Mouse (Mus musculus) embryonic facial prominence, embryonic 12.5 days (tissue): ENCODE data around the gene Ang2. TPM values are rescaled to one million over a fixed set of nuclear protein-coding genes. Genes with fewer than 3 reads are reported as not detected.

Source experiments
- ATAC-seq: fragments of 200-750 bp; cut with Nextera tagmentation; 2 replicates; pipeline ENCODE4 v1.8.0; 2017; ENCODE audit not compliant: insufficient number of reproducible peaks, insufficient read depth, low FRiP score, low TSS enrichment
- H3K27ac ChIP-seq: fragments of 300-500 bp; sonication (generic); 2 replicates; pipeline ENCODE4 v1.5.1; 2016; ENCODE audit warnings: mild to moderate bottlenecking
- H3K27me3 ChIP-seq: fragments of 300-500 bp; sonication (generic); 2 replicates; pipeline ENCODE4 v1.6.1; 2016; ENCODE audit warnings: mild to moderate bottlenecking, moderate library complexity
- H3K36me3 ChIP-seq: fragments of 300-500 bp; sonication (generic); 2 replicates; pipeline ENCODE4 v1.6.1; 2016; ENCODE audit warnings: mild to moderate bottlenecking
- H3K4me1 ChIP-seq: fragments of 300-500 bp; sonication (generic); 2 replicates; pipeline ENCODE4 v1.6.1; 2016
- H3K4me2 ChIP-seq: fragments of 300-500 bp; sonication (generic); replicated peaks from 2 replicates; pipeline ENCODE4 v1.6.1; 2016; ENCODE audit warnings: mild to moderate bottlenecking, moderate library complexity
- H3K4me3 ChIP-seq: fragments of 300-500 bp; sonication (generic); 2 replicates; pipeline ENCODE4 v1.5.1; 2016; ENCODE audit warnings: mild to moderate bottlenecking
- H3K9ac ChIP-seq: fragments of 300-500 bp; sonication (generic); 2 replicates; pipeline ENCODE4 v1.6.1; 2016; ENCODE audit warnings: mild to moderate bottlenecking, moderate library complexity
- H3K9me3 ChIP-seq: fragments of 300-500 bp; sonication (generic); 2 replicates; pipeline ENCODE4 v1.6.1; 2016; ENCODE audit warnings: mild to moderate bottlenecking, moderate library complexity
- WGBS: fragments of 180-500 bp; shearing (Covaris S2); methylation state at CpG from one replicate; pipeline ENCODE4 v1.1.7; 2016; 5-methylcytosine and 5-hydroxymethylcytosine counted together
- polyA plus RNA-seq: library from polyadenylated mRNA; unstranded; fragments of >200 nt; fragmentation: Nextera tagmentation; extraction: Ambion mirVana; gene quantifications from 2 replicates; pipeline ENCODE4 v1.2.1, GENCODE M21; 2016

The Ang2 gene
- polyA plus RNA-seq, 1 experiment from 2014 or later = not detected

GRCm38 (mm10) chr14:51148006-51148405 is 50.9 kb downstream of the Ang2 start:
- Histone ChIP-seq H3K9ac (no peak overlapping the region), H3K4me1 (no peaks in the 10 kb centered on the region), H3K27me3 (no peaks in the 10 kb centered on the region), H3K4me3 (no peak overlapping the region), H3K9me3 (no peaks in the 10 kb centered on the region), H3K36me3 (no peaks in the 10 kb centered on the region), H3K27ac (no peak overlapping the region), H3K4me2 (no peak overlapping the region)
- no peak for ATAC-seq
- 78% methylated on average over 3 of the region's 3 CpGs for WGBS

- no peaks in the 10 kb centered on the region for H3K27me3 ChIP-seq
- H3K4me3 ChIP-seq = no peak within 1 kb of the TSS
- no peak within 1 kb of the TSS for H3K4me2 ChIP-seq
- no peak for ATAC-seq
- no peaks in the 10 kb centered on the region for H3K36me3 ChIP-seq
- H3K9me3 ChIP-seq = no peaks in the 10 kb centered on the region
- no peaks in the 10 kb centered on the region for H3K4me1 ChIP-seq
- WGBS = 50% methylated on average over 2 of the region's 2 CpGs
- H3K27ac ChIP-seq = no peak within 1 kb of the TSS
- no peak within 1 kb of the TSS for H3K9ac ChIP-seq
Measured at GRCm38 (mm10) chr14:51146685-51147084, 52.3 kb downstream of the Ang2 start, which contains the start of gene Rnase1. Gene Rnase1, minus strand, starts transcription at chr14:51146785.

GRCm38 (mm10) chr14:51145521-51145920 is 53.4 kb downstream of the Ang2 start:
- no peak for ATAC-seq
- H3K27ac ChIP-seq = no peak overlapping the region
- H3K4me3 ChIP-seq = no peak overlapping the region
- no peaks in the 10 kb centered on the region for H3K4me1 ChIP-seq
- H3K9ac ChIP-seq = no peak overlapping the region
- WGBS = 88% methylated on average over 6 of the region's 6 CpGs
- H3K27me3 ChIP-seq = no peaks in the 10 kb centered on the region
- no peak overlapping the region for H3K4me2 ChIP-seq
- no peaks in the 10 kb centered on the region for H3K9me3 ChIP-seq
- H3K36me3 ChIP-seq = no peaks in the 10 kb centered on the region

Other genes with a start within 250 kb of the Ang2 start
- gene Pnp2, start 243.2 kb downstream of the Ang2 start, polyA plus RNA-seq = 0.29 TPM in 1 of 2 replicates, not detected in the other
- not detected in 2 replicates for gene Rnase10, start 191.4 kb downstream of the Ang2 start, polyA plus RNA-seq
- not detected in 2 replicates for gene Rnase9, start 157.3 kb downstream of the Ang2 start, polyA plus RNA-seq
- gene Rnase11, start 149.0 kb downstream of the Ang2 start, polyA plus RNA-seq = not detected in 2 replicates
- gene Rnase12, start 141.5 kb downstream of the Ang2 start, polyA plus RNA-seq = not detected in 2 replicates
- not detected in 2 replicates for gene Olfr750, start 124.7 kb downstream of the Ang2 start, polyA plus RNA-seq
- gene Rnase4, start 108.1 kb downstream of the Ang2 start, polyA plus RNA-seq = 17.8 and 18.9 TPM in 2 replicates
- 4.1 and 4.5 TPM in 2 replicates for gene Ang, start 108.0 kb downstream of the Ang2 start, polyA plus RNA-seq
- not detected in 2 replicates for gene Eddm3b, start 84.7 kb downstream of the Ang2 start, polyA plus RNA-seq
- 0.28 and 0.29 TPM in 2 replicates for gene Rnase6, start 75.2 kb downstream of the Ang2 start, polyA plus RNA-seq
- not detected in 2 replicates for gene Rnase1, start 52.4 kb downstream of the Ang2 start, polyA plus RNA-seq
- gene Rnase2b, start 36.9 kb downstream of the Ang2 start, polyA plus RNA-seq = not detected in 2 replicates
- gene Ear14, start 4.2 kb upstream of the Ang2 start, polyA plus RNA-seq = not detected in 2 replicates
- gene Rnase2a, start 57.0 kb upstream of the Ang2 start, polyA plus RNA-seq = not detected in 2 replicates
- gene Gm7247, start 162.6 kb upstream of the Ang2 start, polyA plus RNA-seq = not detected in 2 replicates
- not detected in 2 replicates for gene Vmn2r88, start 211.7 kb upstream of the Ang2 start, polyA plus RNA-seq